Mouse (Mus musculus) CD4-positive helper T cell, adult 2 months (primary cell): ENCODE measurements around the gene Clps.
"Not testable (repeated sequence)": the region's sequence is repeated elsewhere in the genome, so short reads cannot be mapped to it uniquely, and the experiment has no call there.

Experiments used
- DNase-seq: peaks from one replicate; pipeline ENCODE4 v3.0.0-alpha.2; 2012; ENCODE audit warnings: low read depth, missing footprints, low spot score

Gene Clps

DNA sequence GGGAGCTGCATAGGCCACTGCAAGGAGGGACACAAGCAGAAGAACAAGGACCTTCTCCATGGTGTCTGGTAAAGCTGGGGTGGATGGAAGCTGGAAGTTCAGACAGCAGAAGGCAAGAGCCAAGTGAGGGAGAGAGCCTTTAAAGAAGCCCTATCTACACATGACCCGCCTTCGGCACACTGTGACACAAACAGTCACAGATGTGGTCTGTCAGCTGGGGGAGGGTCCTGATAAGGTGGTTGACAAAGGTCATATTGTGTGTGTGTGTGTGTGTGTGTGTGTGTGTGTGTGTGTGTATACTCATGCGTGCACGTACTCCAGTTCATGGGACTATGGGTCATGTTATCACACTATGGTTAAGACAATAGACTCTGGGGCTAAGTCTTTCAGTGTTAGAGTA, at the start of gene Clps:
Gene Clps, minus strand, starts transcription at position 169 of the 400 bp plus-strand sequence.
- DNase-seq = no peak

DNA sequence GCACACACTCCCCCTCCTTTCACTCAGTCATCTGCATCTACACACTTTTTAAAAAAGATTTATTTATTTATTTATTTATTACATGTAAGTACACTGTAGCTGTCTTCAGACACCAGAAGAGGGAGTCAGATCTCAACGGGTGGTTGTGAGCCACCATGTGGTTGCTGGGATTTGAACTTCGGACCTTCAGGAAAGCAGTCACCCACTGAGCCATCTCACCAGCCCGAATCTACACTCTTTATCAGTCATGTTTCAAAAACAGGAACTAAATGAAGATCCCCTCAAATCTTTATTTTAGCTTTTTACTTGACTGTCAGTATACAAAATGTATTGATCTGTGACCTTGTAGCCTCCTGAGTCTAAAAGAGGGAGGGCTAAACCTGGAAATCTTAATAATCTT, 49.0 kb upstream of the Clps start:
- DNase-seq = peak; percentile 26

DNA sequence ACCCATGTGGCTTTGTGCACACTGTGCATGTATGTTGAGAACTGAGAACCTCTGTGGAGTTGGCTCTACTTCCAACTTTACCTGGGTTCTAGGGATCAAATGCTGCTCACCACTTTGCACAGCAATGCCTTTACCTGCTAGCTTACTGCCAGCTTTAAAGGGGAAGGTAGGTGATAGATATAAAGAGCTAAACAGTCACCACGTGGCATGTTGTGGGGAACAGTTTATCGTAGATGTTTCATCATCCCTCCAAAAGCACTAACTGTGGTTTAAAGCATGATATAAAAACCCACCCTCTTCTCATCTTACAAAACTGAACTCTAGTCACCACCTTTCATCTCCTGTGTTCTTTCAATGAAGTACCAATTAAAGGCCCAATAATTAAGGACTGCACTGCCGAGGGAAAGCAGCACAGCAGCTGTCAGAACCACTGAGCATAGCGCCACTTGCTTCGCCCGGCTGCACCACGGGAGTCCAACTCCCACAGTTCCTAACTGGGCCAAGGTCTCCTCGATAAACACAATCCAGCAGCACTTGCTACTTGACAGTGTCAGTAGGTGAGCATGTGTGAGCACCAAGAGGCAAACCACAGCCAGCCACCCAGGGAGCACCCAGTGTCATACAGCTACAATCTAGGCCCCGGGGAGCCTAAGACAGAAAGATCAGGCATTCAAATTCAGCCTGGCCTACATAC, 41.1 kb upstream of the Clps start:
- no peak for DNase-seq

DNA sequence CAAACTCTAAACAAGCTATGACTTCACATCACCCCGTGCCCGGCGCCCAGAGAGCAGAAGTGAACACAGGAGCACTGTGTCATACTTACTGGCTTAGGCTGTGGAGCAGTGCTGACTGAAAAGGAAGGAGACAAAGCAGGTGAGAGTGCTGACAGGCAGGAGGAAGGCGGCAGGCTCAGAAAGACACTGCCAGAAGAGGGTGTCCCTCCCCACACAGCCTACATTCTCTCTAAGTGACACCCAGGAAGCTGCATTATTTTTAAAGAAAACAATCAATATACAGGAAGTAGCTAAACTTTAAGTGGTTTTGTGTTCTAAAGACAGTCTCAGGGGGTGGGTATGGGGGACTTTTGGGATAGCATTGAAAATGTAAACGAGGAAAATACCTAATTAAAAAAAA, 40.2 kb upstream of the Clps start:
- DNase-seq = peak; percentile 40

DNA sequence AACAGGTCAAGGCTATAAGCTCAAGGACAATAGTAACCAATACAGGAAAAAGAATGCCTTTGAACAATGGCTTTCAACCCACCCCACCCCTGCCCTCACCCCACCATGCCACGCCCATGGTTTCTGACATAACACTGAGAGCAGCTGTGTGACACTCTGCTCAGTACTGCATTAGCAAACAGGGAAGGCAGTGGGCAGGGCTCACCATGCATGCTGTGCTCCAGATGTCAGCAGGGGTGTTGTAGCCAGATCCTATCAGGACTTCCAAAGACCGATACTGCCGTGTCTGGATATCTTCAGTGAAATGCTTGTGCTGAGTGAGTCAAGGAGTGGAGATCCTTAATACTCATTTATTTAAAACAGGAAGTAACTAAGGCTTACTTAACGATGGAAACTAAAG, 33.4 kb upstream of the Clps start:
- DNase-seq = no peak

DNA sequence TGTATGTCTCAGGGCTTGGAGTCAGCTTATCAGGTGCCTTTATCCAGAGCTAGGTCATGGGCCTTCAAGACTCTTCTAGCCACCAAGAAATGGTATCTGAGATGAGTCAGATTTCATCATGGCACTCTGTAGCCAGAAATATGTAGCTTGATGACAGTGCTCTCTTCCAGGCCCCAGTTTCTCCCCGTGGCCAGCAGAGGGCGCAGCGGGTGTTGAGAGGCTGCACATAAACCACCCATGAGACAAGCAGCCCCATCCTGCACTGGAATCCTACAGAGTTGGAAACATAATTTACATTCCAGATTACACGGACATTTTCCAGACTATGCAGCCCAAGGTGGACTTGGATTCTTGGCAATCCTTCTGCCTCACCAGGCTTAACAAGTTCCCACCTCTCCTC, 32.4 kb upstream of the Clps start:
- peak; percentile 80 for DNase-seq

DNA sequence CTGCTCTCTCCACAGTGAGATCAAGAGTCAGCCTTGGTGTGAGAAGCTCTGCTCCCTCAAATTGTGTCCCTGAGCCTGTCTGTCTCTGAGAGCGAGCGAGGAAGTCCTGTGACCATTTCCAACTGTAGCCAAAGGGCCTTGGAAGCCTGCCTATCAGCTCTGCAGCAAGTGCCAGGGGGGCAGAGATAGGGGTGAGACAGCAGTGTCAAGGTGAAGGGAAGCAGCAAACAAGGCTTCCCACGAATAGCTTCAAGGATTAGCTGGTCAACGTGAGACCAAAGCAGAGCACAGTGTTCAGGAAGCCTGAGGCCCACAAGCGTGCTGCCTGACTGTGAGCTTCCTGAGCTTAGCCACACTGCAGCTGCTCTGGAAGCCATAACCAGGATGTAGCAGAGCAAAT, 30.9 kb upstream of the Clps start:
- no peak for DNase-seq

DNA sequence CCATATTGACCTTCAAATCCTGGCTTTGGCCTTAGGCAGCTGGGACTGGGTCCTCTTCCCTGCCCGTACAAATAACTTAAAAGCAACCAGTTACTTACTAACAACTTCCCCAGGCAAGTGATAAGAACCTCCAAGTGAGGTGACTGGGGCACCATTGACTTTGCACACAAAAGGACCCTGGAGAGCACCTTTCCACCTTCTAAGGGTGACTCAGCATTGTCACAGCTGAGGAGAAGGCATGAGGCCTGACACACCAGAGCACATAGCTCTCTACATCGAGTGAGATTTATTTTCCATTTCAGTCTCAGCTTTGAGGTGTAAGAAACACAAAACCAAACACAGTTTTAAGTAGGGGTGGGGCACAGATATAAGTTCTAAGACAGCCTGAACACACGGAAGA, 30.0 kb upstream of the Clps start:
- DNase-seq = no peak

DNA sequence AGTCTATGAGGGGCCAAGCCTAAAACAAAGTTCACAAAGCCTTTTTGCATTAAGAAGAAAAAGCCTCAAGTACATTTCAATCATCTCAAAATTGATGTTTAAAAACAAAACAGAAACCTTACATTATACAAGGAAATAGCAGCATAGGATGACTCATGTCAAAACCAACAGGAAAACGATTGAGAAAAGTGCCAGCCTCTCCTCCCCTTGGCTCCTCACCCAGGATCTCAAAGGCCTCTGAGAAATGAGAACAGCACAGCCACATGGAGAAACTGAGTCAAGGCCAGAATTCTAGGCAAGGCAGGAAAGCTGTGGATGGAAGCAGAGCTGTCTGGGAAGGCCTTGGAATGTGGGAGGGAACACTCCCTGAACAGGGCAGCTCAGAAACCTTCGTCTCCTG, 28.0 kb upstream of the Clps start:
- DNase-seq = no peak

DNA sequence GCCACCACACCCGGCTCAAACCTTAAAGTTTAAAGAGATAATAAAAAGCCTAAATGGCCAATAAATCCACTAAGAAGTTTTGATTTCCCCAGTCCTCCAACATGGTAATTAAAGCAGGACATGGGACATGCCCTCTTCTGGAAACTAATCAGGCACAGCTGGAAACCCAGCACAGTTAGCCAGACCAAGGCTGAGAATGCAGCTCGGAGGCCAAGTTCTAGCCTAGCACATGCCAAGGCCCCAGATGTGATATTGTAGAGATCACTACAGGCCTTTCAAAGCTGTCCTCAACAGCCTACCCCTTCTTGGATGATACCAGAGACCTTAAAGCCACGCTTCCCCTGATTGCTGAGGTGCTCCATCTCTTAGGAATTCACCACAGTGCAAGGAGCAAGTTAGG, 25.9 kb upstream of the Clps start:
- DNase-seq = no peak

DNA sequence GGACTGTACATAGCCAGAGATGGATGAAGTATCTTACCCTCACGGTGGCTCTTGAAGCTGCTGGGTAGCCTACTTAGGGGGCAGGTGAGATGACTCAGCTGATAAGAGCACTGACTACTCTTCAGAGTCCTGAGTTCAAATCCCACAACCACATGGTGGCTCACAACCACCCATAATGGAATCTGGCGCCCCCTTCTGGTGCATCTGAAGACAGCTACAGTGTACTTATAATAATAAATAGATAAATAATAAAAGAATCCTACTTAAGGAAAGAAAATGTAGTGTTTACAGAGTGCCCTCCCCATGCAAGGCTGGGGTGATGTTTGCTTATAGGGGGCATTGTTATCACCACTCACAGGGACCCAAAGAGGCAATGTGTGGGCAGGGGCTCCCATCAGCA, 20.5 kb upstream of the Clps start:
- no peak for DNase-seq

DNA sequence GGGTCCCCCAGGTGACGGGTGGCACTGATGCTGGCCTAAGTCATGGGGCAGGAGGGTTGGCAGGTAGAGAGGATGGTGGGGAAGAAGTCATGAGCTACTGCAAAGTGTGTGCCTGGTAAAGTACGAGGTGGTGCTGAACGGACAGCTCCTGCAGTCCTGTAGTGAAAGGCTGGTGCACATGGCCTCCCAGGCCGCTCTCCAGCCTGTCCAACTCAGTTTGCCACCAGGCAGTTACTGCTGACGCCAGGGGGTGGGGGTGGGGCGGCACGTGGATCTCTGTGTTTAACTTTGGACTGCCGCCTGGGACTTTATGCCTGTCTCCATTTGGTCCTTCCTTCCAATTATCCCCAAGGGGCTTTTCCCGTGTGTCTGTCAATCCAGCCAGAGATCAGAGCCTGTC, 19.8 kb upstream of the Clps start:
- DNase-seq = peak; percentile 57

DNA sequence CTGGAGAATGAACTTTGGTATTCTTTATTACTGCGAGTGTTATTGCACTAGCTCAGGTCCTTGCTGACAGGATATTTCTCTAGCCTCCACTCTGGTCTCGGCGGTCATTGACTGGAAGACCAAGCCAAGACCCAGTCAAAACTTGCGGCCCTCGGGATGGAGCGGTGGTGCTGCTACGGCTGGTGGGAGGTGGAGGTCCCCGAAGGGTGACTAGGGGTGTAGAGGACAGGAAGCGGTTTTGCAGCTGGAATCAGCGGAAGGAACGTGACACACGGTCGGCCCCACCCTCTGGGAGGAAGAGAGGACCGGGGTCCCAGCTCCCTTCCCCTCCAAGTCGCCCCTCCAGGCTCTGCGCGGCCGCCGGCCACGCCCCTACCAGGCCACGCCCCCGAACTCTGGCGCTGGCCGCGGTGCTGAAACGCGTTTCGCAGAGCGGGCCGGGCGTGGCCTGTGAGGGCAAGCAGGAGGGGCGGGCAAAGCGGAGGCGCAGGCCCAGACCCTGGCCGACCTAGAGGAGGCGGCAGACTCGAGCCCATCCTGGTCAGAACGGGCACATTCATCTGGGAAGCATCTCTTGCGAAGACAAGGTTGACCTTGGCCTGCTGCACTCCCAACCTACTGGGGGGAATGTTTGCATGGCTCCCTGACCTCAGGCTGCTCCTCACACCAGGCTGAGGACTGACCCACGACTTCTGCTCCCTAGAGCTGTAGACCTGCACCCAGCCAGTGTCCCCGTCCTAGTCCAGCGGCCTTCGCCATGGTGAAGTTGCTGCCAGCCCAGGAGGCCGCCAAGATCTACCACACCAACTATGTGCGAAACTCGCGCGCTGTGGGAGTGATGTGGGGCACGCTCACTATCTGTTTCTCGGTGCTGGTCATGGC, 14.9 kb upstream of the Clps start, which contains the start of gene Lhfpl5:
Gene Lhfpl5, plus strand, starts transcription at position 398 of the 882 bp plus-strand sequence.
- peak; percentile 64 for DNase-seq

DNA sequence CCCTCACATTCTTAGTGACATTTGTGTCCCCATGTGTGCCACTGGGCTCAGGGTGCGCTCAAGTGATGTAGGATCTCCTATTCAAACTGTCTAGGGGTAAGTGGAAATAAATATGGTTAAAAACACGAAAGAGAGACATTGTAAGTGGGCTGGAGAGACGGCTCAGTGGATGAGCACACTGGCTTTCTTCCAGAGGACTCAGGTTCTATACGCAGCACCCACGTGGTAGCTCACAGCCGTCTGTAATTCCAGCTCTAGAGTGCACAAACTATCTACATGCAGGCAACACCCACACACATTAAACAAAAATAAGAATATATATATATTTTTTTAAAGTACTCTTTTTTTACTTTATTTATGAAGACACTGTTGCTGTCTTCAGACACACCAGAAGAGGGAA, 12.4 kb upstream of the Clps start:
- no peak for DNase-seq

DNA sequence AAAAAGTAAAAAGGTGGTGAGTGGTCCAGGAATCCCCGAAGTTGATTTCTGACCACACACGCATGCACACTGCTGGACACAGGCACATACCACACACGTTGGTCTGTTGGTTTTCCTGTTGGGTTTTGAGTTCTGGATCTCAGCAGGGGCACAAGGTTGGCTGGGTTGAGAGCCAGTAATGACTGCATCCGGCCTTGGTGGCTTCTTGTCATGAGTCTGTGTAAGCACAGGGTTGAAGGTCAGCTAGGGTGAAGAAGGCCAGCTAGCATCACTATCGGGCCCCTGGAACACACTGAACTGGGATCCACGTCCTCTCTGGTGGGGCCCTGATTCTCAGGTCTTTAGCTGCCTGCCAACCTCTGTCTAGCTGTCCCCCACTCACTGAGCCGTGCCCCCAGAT, 12.0 kb upstream of the Clps start:
- no peak for DNase-seq

DNA sequence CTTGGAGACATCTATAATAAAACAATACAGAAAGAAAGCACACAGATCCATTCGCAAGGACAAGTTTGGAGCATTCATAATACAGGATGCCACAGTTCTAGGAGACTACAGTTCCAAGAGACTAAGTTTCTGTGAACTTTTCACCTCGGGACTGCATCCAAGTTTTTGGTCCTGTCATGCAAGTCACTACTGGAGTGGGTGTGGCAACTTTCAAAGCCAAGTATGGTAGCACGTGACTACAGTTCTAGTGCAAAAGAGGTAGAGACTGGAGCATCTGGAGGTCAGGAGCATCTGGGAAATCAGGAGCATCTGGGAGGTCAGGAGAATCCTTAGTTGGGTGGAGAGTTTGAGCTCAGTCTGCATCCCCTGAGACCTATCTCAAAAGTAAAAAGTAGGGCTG, 11.3 kb upstream of the Clps start:
- no peak for DNase-seq

DNA sequence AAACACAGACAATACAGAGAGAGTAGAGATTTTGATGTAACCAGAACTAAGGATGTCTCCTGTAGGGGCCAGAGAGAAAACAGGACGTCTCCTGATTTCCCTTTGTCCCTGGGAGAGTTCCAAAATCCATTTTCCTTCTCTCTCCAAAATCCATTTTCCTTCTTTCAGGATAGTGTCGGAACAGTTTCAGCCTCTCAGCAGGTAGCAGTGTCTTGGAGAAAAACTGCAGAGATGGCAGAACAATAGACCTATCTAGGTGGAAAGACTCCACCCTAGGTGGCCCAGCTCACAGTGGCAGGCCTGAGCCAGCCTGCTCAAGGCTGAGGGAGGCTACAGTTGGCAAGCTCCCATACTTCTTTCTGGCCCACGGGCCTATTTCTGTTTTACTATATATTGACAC, 7.0 kb upstream of the Clps start:
- no peak for DNase-seq

DNA sequence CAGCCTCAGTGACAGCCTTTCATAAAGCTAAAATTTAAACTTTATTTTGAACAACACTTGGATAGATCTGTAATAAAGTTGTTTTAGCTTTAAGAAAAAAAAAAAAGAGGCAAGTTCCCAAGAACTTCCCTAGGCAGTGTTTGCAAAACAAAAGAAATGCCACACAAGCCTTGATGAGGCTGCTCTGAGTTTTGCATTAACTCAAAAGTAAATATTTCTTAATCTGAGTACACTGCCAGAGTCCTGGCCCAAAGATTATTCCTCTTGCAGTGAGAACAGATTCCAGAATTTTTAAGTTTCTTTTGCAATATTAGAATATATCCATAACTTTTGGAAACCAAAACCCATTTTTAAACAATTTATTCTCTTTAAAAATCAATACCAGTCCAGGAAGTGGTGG, 4.6 kb upstream of the Clps start:
- no peak for DNase-seq

DNA sequence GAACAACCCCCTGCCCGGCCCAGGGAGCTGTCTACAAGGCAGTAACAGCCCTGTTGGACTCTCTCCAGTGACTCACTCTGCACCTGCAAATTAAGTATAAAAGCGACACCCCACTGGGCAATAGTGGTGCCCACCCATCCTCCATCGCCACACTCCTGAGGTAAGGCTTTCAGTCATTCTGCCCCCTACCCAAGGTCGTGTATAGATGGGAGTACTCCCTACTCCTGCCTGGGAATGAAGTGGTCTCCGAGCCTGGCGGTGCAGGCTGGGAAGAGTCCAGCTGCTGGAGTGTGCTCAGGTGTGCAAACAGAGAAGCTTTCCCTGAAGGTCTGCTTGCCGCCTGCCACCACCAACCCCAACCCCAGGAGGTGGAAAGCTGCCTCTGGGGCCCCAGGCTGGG, 1.0 kb upstream of the Clps start:
- DNase-seq = no peak

DNA sequence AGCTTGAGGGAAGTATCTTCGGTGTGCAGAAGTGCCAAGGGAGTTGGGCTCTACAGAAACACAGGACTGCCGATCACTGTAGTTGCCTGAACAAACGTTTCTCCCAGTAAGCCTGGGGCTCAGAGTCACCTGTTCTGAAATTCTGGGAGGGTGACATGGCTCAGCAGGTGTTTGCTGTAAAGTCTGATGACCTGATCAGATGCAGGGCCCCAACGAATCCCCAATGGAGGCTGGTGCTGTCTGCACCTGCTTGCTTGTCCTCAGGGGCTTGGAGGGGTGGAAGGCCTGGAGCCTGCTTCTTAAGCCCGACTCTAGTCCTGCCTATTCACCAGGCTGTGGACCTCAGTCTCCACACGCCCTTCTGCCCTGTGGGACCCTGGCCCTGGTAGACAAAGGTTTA, 2.8 kb downstream of the Clps start:
- no peak for DNase-seq

DNA sequence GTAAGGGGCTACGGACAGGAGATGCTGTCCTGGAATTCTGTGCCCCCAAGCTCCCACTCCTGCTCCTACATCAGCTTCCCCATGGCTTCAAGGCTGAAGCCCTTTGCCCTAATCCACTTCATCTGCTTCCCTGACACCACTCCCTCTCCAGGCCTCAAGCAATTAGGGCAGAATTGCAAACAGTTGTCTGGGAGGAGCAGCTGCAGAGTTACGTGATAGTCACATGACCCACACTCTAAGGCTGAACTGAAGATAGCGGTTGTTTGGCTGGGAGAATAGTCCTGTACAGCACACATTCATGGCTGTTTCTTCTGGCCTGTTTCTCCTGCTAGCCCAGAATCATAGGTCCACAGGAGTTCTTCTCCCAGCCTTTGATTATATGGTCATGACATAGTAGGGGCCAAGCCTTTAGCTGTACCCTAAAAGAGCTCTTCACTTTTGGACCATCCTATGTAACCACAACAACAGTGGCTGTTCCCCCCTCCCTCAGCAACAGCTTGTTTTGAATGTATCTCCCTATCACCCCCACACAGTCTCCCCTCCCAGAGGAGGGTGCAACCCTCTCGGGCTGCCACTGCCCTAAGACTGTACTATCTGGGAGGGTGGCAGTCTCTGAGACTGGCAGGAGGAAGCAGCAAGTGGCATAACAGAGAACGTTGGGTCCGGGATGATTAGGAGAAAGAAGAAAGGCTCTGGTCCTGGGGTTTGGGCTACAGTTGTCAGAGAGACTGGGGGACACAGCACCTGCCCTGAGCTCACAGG, 3.8 kb downstream of the Clps start:
- no peak for DNase-seq

DNA sequence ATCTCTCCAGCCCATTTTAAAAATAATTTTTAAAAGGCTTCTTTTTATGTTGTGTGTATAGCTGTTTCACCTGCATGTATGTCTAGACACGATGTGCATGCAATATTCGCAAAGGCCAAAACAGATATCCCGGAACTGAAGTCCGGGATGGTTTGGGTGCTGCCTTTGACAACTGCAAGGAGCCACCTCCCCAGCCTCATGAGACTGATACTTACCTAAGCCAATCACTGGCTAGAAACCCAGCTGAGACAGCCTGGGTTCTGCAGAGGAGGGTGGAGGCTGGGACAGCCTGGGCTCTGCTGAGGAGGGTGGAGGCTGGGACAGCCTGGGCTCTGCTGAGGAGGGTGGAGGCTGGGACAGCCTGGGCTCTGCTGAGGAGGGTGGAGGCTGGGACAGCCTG, 6.5 kb downstream of the Clps start:
- not testable (repeated sequence) for DNase-seq
